Comparison of ENCODE assay signal across 8 mouse cellular contexts in the genomic region with DNA sequence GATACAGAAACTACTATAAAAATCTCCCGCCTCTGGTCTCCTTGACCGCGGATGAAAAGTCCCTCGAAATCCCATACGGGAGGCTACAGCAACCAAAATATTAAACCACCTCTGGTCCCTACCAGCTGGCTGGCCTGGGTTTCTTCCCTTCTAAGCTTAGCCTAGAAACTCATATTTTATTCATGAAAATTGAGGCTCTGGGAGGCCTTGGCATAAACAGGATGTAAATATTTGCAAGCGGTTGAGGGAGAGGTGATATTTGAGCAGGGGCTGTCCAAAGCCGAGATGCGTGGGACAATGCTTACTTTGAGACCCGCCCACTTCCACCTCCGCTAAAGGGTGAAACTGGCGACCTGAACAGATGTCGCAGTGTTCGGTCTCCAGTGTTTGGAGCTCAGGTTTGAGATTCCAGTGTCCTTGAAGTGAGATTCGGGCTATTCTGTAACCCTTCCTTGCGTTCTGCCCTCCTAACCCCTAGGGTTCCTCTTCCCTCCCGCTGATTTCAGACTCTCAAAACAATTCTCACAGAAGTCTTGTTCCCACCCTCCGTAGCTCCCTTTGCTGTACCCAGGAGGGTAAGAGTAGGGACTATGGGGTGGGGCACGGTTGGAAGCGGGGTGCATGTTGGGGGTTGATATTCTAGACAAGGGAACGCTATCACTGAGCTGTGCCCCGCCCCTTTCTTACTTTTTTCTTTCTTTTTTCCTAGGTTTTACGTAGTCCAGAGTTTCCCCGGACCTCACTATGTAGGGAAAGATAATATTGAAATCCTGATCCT. TPM values are rescaled to one million over a fixed set of nuclear protein-coding genes. Genes with fewer than 3 reads are reported as not detected.
A peak's percentile ranks its signal among the peaks of the same experiment; 100 is the strongest.
DNase-seq lines count a peak whose midpoint lies in the region; ATAC-seq lines count a peak whose summit lies in the region.

No protein-coding gene starts in this region.

- peaks cover 5% of the 10 kb centered on the region for H3K27me3 ChIP-seq in embryonic facial prominence, embryonic 10.5 days (replicated peaks; ENCODE audit: low read depth, poor library complexity, severe bottlenecking)
- H3K27me3 ChIP-seq in heart, embryonic 16.5 days (ENCODE audit: control insufficient read depth, insufficient read depth, low read length), result no peaks in the 10 kb centered on the region

- no peaks in the 10 kb centered on the region for H3K36me3 ChIP-seq in embryonic facial prominence, embryonic 10.5 days (replicated peaks)
- no peaks in the 10 kb centered on the region for H3K36me3 ChIP-seq in heart, embryonic 16.5 days (ENCODE audit: control insufficient read depth, insufficient read depth)

- H3K4me1 ChIP-seq in embryonic facial prominence, embryonic 10.5 days, result peaks cover 37% of the 10 kb centered on the region
- H3K4me1 ChIP-seq in heart, embryonic 16.5 days (ENCODE audit: control insufficient read depth, insufficient read depth, low read length), result peaks cover 9% of the 10 kb centered on the region

- ATAC-seq in cerebellum, adult (ENCODE audit: insufficient number of reproducible peaks, low FRiP score, low TSS enrichment), result peak; percentile 56; the same call in 1 of the 2 replicates
- peak; percentile 72; the same call in 1 of the 2 replicates for ATAC-seq in heart, embryonic 16.5 days (replicated peaks; ENCODE audit: extremely low read depth, insufficient read depth, low FRiP score)

- WGBS in embryonic facial prominence, embryonic 10.5 days, result 2% methylated on average over 23 of the region's 23 CpGs
- WGBS in heart, embryonic 16.5 days, result 1% methylated on average over 23 of the region's 23 CpGs

- peak overlapping the region; percentile 62 for H3K4me3 ChIP-seq in embryonic facial prominence, embryonic 10.5 days
- H3K4me3 ChIP-seq in heart, embryonic 16.5 days (ENCODE audit: low read length), result peak overlapping the region; percentile 63

- peak overlapping the region; percentile 65 for H3K4me2 ChIP-seq in heart, embryonic 16.5 days (ENCODE audit: low read depth, low read length)

- no peaks in the 10 kb centered on the region for H3K9me3 ChIP-seq in embryonic facial prominence, embryonic 10.5 days
- H3K9me3 ChIP-seq in heart, embryonic 16.5 days (replicated peaks; ENCODE audit: control insufficient read depth, low read length), result peaks cover 3% of the 10 kb centered on the region; the same call in 1 of the 2 replicates

- H3K27ac ChIP-seq in embryonic facial prominence, embryonic 10.5 days (replicated peaks), result peak overlapping the region; percentile 78
- H3K27ac ChIP-seq in heart, embryonic 16.5 days (ENCODE audit: low read length), result peak overlapping the region; percentile 76

- peak overlapping the region; percentile 63 for H3K9ac ChIP-seq in heart, embryonic 16.5 days (ENCODE audit: low read length)

- DNase-seq in cerebellum, adult 11 months, result no peak
- DNase-seq in ZHBTc4 (ENCODE audit: low read depth, low spot score), result peak; percentile 62
- DNase-seq in embryonic facial prominence, embryonic 10.5 days (ENCODE audit: low spot score), result peak; percentile 74
- DNase-seq in kidney, postnatal 10 days, result peak; percentile 75
- DNase-seq in lung, postnatal 25 days (ENCODE audit: low spot score), result peak; percentile 57
- peak; percentile 91 for DNase-seq in retina, postnatal 1 day

RNA-seq across cellular contexts. Expression of a gene that starts 9.2 kb away (rescaled TPM):
- polyA plus RNA-seq in embryonic facial prominence, embryonic 10.5 days (2016; fragmentation: Nextera tagmentation; extraction: Ambion mirVana), result 414 and 415 TPM in 2 replicates
- polyA plus RNA-seq in heart, embryonic 16.5 days (2015; fragmentation: Nextera tagmentation; extraction: Ambion mirVana), result 190 and 224 TPM in 2 replicates

RNA-seq across cellular contexts. Expression of a gene that starts 11.9 kb away (rescaled TPM):
- polyA plus RNA-seq in embryonic facial prominence, embryonic 10.5 days (2016; fragmentation: Nextera tagmentation; extraction: Ambion mirVana), result 0.10 TPM in 1 of 2 replicates, not detected in the other
- not detected in 2 replicates for polyA plus RNA-seq in heart, embryonic 16.5 days (2015; fragmentation: Nextera tagmentation; extraction: Ambion mirVana)

RNA-seq across cellular contexts. Expression of a gene that starts 19.7 kb away (rescaled TPM):
- polyA plus RNA-seq in embryonic facial prominence, embryonic 10.5 days (2016; fragmentation: Nextera tagmentation; extraction: Ambion mirVana), result 5.8 and 6.8 TPM in 2 replicates
- 1.4 TPM in 2 replicates for polyA plus RNA-seq in heart, embryonic 16.5 days (2015; fragmentation: Nextera tagmentation; extraction: Ambion mirVana)

RNA-seq across cellular contexts. Expression of a gene that starts 42.9 kb away (rescaled TPM):
- 3.4 and 3.7 TPM in 2 replicates for polyA plus RNA-seq in embryonic facial prominence, embryonic 10.5 days (2016; fragmentation: Nextera tagmentation; extraction: Ambion mirVana)
- 4.5 and 5.7 TPM in 2 replicates for polyA plus RNA-seq in heart, embryonic 16.5 days (2015; fragmentation: Nextera tagmentation; extraction: Ambion mirVana)
